Mouse (Mus musculus): ENCODE data around the gene Jtb. TPM values are rescaled to one million over a fixed set of nuclear protein-coding genes. Genes with fewer than 3 reads are reported as not detected.
A peak's percentile ranks its signal among the peaks of the same experiment; 100 is the strongest.

Gene Jtb
- total RNA-seq, 2 experiments from 2014 or later, result 43.8 to 48.9 TPM

DNA sequence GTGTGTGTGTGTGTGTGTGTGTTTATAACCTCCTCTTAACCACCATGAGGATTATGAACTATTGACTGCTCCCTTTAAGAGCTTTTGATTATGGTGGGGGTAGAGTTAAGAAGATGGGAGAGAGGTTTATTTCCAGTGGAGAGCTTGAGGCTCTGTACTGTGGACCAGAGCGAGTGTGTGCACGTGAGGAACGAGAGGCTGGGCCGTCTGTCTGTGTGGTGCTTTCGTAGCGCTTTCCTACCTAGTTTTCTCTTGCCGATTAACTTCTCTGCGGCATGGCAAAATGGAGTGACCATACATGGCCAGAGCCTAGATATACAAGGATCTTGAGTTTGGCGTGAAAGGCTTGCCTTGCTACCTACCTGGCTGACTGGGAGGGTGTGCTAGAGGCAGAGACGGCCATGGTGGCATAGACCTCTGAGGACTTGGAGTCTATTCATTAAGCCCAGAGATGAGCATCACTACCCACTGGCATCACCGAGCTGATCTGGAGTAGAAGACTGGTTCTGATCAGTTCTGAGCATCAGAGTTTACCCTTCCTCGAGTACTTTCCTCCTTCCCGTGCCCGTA is 24.5 kb downstream of the Jtb start:
- intact Hi-C loops (cut with DNase I), result loop anchor here (2.0 to 10.0 kb wide), 2 partner anchors 35 to 1701 kb away; partner anchors contain the start of genes Lamtor2 and Ubqln4
- DNase-seq, result no peak

- intact Hi-C loops (cut with DNase I), result loop anchor here (10.0 kb wide), 1 partner anchor 1702 kb away; the partner anchor contains the start of genes Lamtor2 and Ubqln4
These were observed 25.5 kb downstream of the Jtb start for GRCm38 (mm10) chr3:90256731-90257530.

GRCm38 (mm10) chr3:90258521-90258920 is 27.1 kb downstream of the Jtb start:
- DNase-seq, result no peak
- intact Hi-C loops (cut with DNase I), result loop anchor here (10.0 kb wide), 1 partner anchor 1704 kb away; the partner anchor contains the start of genes Lamtor2 and Ubqln4

More at GRCm38 (mm10) chr3:90256731-90257530, 25.5 kb downstream of the Jtb start:
- no peak for DNase-seq

- no peak for DNase-seq
- intact Hi-C loops (cut with DNase I), result no loop called here
These were observed 31.8 kb downstream of the Jtb start for GRCm38 (mm10) chr3:90263121-90263771.

- intact Hi-C loops (cut with DNase I), result loop anchor here (1.0 to 5.0 kb wide), 4 partner anchors 28 to 203 kb away; partner anchors contain the start of gene Npr1
- no peak for DNase-seq
These were observed 33.3 kb downstream of the Jtb start for GRCm38 (mm10) chr3:90264687-90265033.

DNA sequence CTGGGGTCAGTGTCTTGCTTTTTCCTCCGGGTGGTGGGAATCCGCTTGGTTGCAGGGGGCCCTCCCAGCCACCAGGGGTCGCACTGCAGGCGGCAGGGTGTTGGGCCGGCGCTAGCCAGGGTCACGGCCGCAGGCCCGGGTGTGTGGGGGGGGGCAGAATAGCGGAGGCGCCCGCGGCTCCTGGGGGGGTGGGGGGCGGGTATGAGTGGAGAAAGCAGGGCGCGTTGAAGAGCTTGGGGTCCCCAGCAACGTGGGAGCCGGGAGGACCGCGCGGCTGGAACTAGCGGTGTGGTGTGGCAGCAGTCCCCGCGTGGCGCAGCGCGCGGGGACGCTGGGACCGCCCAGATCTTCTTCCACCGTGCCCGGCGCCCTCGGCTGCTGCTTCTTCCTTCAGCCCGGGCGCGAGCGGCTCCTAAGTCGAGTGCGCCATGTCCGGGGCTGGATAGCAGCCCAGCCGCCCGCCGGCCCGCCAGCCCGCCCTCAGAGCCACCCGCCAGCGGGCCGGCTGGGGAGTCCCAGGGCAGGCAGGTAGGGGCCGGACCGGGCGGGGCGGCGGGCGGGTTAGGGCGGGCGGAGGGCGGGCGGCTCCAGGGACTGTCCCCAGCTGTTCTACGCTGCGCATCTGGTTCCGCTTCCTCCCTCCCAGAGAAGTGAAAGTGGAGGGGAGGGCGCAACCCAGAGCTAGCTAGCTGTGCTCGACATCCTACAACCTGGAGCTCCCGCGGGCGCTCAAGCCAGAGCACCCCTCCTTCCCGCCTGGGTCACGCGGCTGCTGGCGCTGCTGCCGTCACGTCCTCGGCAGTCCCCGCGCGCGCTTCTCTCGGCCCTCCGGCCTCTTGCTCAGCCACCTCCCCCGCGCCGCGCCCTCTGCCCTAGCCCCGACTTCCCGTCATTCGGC is 33.9 kb downstream of the Jtb start, which contains the start of gene Dennd4b:
TSS of gene Dennd4b (plus strand) at position 152 of the 898 bp plus-strand sequence.
- DNase-seq, result peak; percentile 95
- intact Hi-C loops (cut with DNase I), result loop anchor here (1.0 to 5.0 kb wide), 4 partner anchors 27 to 202 kb away; partner anchors contain the start of gene Npr1

DNA sequence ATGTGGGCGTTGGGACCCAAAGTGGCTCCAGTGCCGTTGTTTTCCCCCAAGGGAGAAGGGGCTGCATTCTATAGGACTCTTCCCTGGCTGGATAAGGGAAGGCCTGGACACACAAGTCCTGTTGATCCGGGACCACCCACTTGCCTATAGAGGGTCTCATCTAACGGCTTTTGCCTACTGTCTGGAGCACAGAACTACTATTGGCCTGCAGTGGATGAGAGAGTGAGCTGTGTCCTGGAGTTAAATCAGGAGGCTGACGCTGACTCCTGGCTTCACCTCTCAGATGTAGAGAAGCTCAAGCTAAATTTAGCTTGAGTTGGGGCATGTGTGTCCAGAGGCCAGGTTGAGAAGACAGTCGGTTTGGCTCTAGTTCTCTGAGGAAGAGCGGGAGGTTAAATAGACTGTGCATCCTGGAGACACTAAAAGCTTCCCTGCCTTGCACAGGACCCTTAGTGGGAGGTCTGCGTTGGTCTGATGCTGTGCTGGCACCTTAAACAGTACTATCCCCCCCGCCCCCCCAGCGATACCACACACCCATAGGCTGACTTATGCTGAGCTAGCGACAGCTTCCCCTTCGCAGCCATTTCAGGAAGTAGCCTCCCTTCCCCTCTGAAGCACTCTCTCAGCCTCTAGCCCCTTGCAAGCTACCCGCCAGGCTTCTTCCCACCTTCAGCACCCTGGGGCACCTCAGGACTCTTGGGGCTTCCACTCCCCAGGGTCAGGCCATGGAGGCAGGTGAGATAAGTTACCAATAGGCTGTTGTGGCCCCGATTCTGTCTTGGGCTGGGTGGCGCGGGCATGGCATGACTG is 34.7 kb downstream of the Jtb start:
- intact Hi-C loops (cut with DNase I), result loop anchor here (1.0 to 5.0 kb wide), 4 partner anchors 26 to 201 kb away; partner anchors contain the start of gene Npr1

DNA sequence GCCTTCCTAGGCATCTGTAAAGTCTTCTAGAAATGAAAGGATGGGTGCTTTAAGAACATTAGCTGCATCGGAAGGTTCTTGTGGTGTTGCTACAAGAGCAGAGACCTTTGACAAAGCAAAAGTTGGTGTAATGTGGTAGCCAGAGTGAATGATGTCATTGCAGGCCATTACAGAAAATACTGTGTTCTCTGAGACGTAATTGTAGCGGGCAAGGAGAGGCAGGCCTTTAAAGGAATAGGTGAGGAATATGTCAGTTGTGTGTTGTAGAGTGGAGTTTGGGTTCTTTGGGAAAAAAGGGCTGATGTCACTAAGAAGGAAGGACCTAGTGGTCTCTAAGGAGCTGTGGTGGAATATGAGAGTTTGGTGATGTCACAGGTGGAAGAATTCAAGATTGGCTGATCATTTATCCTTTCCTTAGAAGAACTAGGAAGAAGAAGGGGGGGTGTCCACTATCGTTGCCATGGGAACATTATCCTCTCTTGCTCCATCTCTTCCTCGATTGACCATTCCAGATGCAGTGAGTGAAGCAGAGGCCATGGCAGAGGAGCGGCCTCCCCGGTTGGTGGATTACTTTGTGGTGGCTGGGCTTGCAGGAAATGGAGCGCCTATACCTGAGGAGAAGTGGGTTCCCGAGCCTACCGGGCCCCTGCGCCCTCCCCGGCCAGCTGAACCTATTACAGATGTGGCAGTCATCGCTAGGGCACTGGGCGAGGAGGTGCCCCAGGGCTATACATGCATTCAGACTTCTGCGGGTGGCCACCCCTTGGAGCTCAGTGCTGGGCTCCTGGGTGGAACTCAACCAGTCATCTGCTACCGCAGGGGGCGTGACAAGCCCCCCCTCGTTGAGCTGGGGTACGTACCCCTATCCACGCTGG is 35.7 kb downstream of the Jtb start:
- no peak for DNase-seq
- intact Hi-C loops (cut with DNase I), result loop anchor here (5.0 kb wide), 1 partner anchor 200 kb away; the partner anchor contains the start of gene Npr1

More for the DNA sequence above, 34.7 kb downstream of the Jtb start:
- DNase-seq, result peak; percentile 31 to 56

GRCm38 (mm10) chr3:90268190-90268589 is 36.8 kb downstream of the Jtb start:
- no peak for DNase-seq
- intact Hi-C loops (cut with DNase I), result loop anchor here (5.0 kb wide), 1 partner anchor 199 kb away; the partner anchor contains the start of gene Npr1

DNA sequence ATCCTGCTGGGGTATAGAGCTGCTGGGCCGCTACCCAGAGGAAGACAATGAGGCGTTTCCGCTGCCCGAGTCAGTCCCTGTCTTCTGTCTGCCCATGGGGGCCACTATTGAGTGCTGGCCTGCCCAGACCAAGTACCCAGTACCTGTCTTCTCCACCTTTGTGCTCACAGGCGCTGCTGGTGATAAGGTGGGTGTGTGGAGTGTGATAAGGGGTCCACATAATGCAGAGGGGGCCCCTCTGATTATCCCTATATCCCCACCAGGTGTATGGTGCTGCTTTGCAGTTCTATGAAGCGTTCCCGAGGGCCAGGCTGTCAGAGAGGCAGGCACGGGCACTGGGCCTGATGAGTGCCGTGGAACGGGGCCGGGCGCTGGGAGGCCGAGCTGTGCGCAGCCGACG is 37.6 kb downstream of the Jtb start:
- no peak for DNase-seq
- intact Hi-C loops (cut with DNase I), result loop anchor here (5.0 kb wide), 1 partner anchor 198 kb away; the partner anchor contains the start of gene Npr1

GRCm38 (mm10) chr3:90270784-90271183 is 39.4 kb downstream of the Jtb start:
- no peak for DNase-seq
- intact Hi-C loops (cut with DNase I), result no loop called here

GRCm38 (mm10) chr3:90272170-90272569 is 40.8 kb downstream of the Jtb start:
- DNase-seq, result no peak
- intact Hi-C loops (cut with DNase I), result no loop called here

DNA sequence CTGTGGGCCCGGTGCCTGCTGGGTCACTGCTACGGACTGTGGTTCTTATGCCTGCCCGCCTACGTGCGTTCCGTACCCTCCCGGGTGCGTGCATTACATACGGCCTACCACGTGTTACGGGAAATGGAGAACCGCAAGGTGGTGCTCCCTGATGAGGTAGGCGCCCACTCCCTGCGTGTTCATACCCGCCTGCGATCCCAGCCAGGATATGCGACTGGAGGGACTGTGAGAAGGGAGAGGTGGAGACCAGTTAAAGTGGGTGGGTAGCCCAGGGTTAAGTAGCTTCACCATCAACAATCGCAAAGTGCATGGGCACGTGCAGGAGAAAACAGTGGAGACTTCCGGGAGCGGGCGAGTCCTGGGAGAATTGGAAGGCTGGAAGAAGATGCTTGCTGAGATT is 42.5 kb downstream of the Jtb start:
- intact Hi-C loops (cut with DNase I), result no loop called here
- DNase-seq, result no peak

- intact Hi-C loops (cut with DNase I), result no loop called here
- DNase-seq, result no peak
These were observed 43.9 kb downstream of the Jtb start for GRCm38 (mm10) chr3:90275286-90275685.

DNA sequence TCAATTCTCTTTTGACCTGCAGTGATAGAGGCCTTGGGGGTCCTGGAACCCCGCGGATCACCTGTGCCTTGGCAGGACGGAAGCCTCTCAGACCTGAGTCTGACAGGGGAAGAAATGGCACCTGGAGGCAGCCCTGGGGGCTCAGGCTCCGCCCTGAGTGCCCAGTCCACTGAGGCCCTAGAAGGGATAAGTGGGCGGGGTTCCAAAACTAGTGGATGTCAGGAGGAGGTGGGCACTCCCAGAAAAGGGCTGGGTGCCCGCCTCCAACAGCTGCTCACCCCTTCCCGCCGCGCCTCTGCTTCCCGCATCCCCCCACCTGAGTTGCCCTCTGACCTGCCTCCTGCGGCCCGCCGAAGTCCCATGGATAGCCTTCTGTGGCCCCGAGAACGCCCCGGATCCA is 45.5 kb downstream of the Jtb start:
- intact Hi-C loops (cut with DNase I), result no loop called here
- no peak for DNase-seq

- no peak for DNase-seq
- intact Hi-C loops (cut with DNase I), result no loop called here
These were observed 46.4 kb downstream of the Jtb start for GRCm38 (mm10) chr3:90277793-90278192.

DNA sequence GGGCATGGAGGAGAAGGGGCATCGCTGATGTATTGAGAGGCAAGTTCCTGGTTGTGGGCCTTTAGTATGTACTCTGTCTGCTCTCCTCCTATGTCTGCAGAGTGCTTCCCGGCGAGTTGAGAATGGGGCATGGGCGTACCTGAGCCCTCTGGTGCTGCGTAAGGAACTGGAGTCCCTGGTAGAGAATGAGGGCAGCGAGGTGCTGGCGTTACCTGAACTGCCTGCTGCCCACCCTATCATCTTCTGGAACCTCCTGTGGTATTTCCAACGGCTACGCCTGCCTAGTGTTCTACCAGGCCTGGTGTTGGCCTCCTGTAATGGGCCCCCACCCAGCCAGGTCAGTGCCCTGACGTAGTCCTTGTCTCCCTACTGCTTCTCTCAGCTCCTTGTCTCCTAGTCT is 46.8 kb downstream of the Jtb start:
- intact Hi-C loops (cut with DNase I), result no loop called here
- DNase-seq, result no peak

DNA sequence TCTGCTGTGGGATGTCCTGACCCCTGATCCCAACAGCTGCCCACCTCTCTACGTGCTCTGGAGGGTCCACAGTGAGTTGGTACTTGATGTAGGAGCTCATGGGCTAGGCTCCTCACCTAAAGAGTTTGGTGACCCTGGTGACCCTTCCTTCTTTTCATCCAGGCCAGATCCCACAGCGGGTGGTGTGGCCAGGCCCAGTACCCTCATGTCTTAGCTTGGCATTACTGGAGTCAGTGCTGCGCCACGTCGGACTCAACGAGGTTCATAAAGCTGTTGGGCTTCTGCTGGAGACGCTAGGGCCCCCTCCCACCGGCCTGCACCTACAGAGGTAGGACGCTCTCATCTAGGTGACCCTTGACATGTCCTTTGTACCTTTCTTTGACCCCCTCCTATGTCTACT is 47.8 kb downstream of the Jtb start:
- intact Hi-C loops (cut with DNase I), result no loop called here
- no peak for DNase-seq

All from heart, postnatal 36 days (tissue).